Comparison of ENCODE assay signal across 13 mouse cellular contexts in the genomic region with DNA sequence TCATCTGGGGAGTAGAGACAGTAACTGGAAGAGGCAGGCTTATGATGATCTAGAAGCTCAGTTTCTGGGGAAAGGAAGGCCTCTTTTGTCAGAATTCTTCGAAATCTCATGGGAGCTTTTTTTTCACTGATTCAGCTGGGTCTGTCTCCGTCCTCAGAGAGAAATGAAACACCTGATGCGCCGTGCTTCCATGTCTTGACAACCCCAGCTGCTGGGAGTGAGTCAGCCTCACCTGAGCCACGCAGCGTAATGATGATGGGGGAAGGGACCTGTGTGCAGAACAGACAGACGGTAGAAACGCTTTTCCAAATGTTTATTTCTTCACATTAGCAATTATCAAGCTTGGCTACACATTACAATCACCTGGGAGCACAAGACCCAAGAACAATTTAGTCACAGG. TPM values are rescaled to one million over a fixed set of nuclear protein-coding genes. Genes with fewer than 3 reads are reported as not detected.
DNase-seq lines count a peak whose midpoint lies in the region; ATAC-seq and TF ChIP-seq lines count a peak whose summit lies in the region.
"Had no signal": no experiment of that assay in that cellular context is flagged by ENCODE, and none has a peak within 500 bp of the region (broad histone marks: within the 10 kb centered on the region; RNA-seq: fewer than 3 reads in every experiment).

No protein-coding gene starts in this region.

- H3K4me2 ChIP-seq in kidney, embryonic 16.5 days (replicated peaks; ENCODE audit: low read depth, low read length), result no peak overlapping the region
- peak overlapping the region; percentile 34; the same call in 1 of the 2 replicates for H3K4me2 ChIP-seq in CH12.LX (ENCODE audit: insufficient read depth, low read depth, poor library complexity, severe bottlenecking)
- H3K4me2 ChIP-seq in intestine, embryonic 15.5 days (replicated peaks), result peak overlapping the region; percentile 17; the same call in 1 of the 2 replicates
- H3K4me2 ChIP-seq: limb, embryonic 13.5 days had no signal

- no peaks in the 10 kb centered on the region for H3K36me3 ChIP-seq in heart, embryonic 10.5 days
- H3K36me3 ChIP-seq in kidney, embryonic 16.5 days (ENCODE audit: insufficient read depth, low read length), result no peaks in the 10 kb centered on the region
- H3K36me3 ChIP-seq in CH12.LX (replicated peaks in 1 of 2; ENCODE audit: control insufficient read depth in 1 of 2, insufficient read depth in 1 of 2, low read length in 1 of 2), result no peaks in the 10 kb centered on the region
- H3K36me3 ChIP-seq in intestine, embryonic 15.5 days, result no peaks in the 10 kb centered on the region
- H3K36me3 ChIP-seq: limb, embryonic 13.5 days had no signal

- intact Hi-C loops in heart, postnatal 25 days (cut with DNase I), result no loop called here
- intact Hi-C loops in left cerebral cortex, postnatal 25 days (cut with DNase I), result no loop called here

- dilution Hi-C loops in CH12.LX (cut with MboI; ENCODE audit: extremely low pct_ligation_motif_present, extremely low pct_unique_long_range_greater_than_20kb, low sequenced_read_pairs), result no loop called here

- WGBS in heart, embryonic 10.5 days, result 71% methylated on average over 8 of the region's 8 CpGs
- WGBS in kidney, embryonic 16.5 days, result 58% methylated on average over 8 of the region's 8 CpGs
- 46% methylated on average over 8 of the region's 8 CpGs for WGBS in intestine, embryonic 15.5 days

- TF ChIP-seq RAD21 in CH12.LX (IDR thresholded peaks at IDR 0.05; ENCODE audit: low read depth, low read length), result no peak; the same call in 1 of the 2 replicates

- H3K4me3 ChIP-seq in heart, embryonic 10.5 days, result no peak overlapping the region
- no peak overlapping the region for H3K4me3 ChIP-seq in kidney, embryonic 16.5 days (ENCODE audit: low read length)
- no peak overlapping the region for H3K4me3 ChIP-seq in CH12.LX (replicated peaks in 1 of 3; ENCODE audit: low read depth in 2 of 3, low read length in 2 of 3, poor library complexity in 1 of 3)
- H3K4me3 ChIP-seq in intestine, embryonic 15.5 days (replicated peaks), result no peak overlapping the region
- H3K4me3 ChIP-seq: limb, embryonic 13.5 days; myocyte had no signal

- H3K27ac ChIP-seq in heart, embryonic 10.5 days, result peak overlapping the region; percentile 69
- peak overlapping the region; percentile 55; the same call in 1 of the 2 replicates for H3K27ac ChIP-seq in kidney, embryonic 16.5 days (ENCODE audit: low read length)
- no peak overlapping the region for H3K27ac ChIP-seq in CH12.LX (ENCODE audit: insufficient read depth, low read depth)
- 0 out of 2 replicates have a peak overlapping the region, but pooled peaks have one; percentile 40 for H3K27ac ChIP-seq in intestine, embryonic 15.5 days
- H3K27ac ChIP-seq: limb, embryonic 13.5 days had no signal

- DNase-seq in heart, embryonic 10.5 days (ENCODE audit: low spot score), result no peak
- DNase-seq in heart, postnatal 25 days (ENCODE audit: low spot score), result no peak
- DNase-seq in kidney, postnatal 14 days, result no peak
- DNase-seq in CH12.LX (ENCODE audit: extremely low read depth), result peak; percentile 51
- DNase-seq in gastrocnemius, adult 8-10 months (ENCODE audit: low spot score in 2 of 2), result no peak
- no peak for DNase-seq in left cerebral cortex, postnatal 25 days (ENCODE audit: low spot score in 2 of 2)
- DNase-seq: cerebellum, postnatal 25 days; spleen, adult 18-20 months had no signal

- peaks cover 41% of the 10 kb centered on the region for H3K4me1 ChIP-seq in heart, embryonic 10.5 days
- peaks cover 15% of the 10 kb centered on the region for H3K4me1 ChIP-seq in kidney, embryonic 16.5 days (ENCODE audit: insufficient read depth, low read length)
- H3K4me1 ChIP-seq in CH12.LX (ENCODE audit: control insufficient read depth in 1 of 2, insufficient read depth in 2 of 2), result peaks cover 15 to 33% of the 10 kb centered on the region in 2 experiments
- peaks cover 9% of the 10 kb centered on the region; the same call in 1 of the 2 replicates for H3K4me1 ChIP-seq in intestine, embryonic 15.5 days (replicated peaks)

- no peaks in the 10 kb centered on the region for H3K9me3 ChIP-seq in heart, embryonic 10.5 days
- no peaks in the 10 kb centered on the region for H3K9me3 ChIP-seq in kidney, embryonic 16.5 days (ENCODE audit: low read length)
- no peaks in the 10 kb centered on the region for H3K9me3 ChIP-seq in CH12.LX (replicated peaks; ENCODE audit: low read length)
- no peaks in the 10 kb centered on the region for H3K9me3 ChIP-seq in intestine, embryonic 15.5 days
- H3K9me3 ChIP-seq: limb, embryonic 13.5 days had no signal

- TF ChIP-seq EP300 in CH12.LX (IDR thresholded peaks at IDR 0.05; ENCODE audit: low read length), result peak; percentile 65

- TF ChIP-seq CTCF in CH12.LX (conservative IDR thresholded peaks at IDR 0.05 in 1 of 2, IDR thresholded peaks at IDR 0.05 in 1 of 2; ENCODE audit: low read depth in 2 of 2, low read length in 2 of 2), result no peak

- in situ Hi-C loops in CH12.LX (cut with MboI; ENCODE audit: low pct_ligation_motif_present, low pct_unique_long_range_greater_than_20kb, low sequenced_read_pairs), result no loop called here

- no peaks in the 10 kb centered on the region for H3K79me2 ChIP-seq in CH12.LX (replicated peaks; ENCODE audit: control insufficient read depth, extremely low read depth, insufficient read depth, poor library complexity, severe bottlenecking)

- TF ChIP-seq POLR2A in CH12.LX (IDR thresholded peaks at IDR 0.05; ENCODE audit: low read depth, low read length), result no peak

- H3K9ac ChIP-seq in kidney, embryonic 16.5 days (replicated peaks; ENCODE audit: low read length), result no peak overlapping the region
- H3K9ac ChIP-seq in CH12.LX (ENCODE audit: insufficient read depth, low read depth), result peak overlapping the region; percentile 30; the same call in 1 of the 2 replicates
- no peak overlapping the region for H3K9ac ChIP-seq in intestine, embryonic 15.5 days
- H3K9ac ChIP-seq: limb, embryonic 13.5 days had no signal

- no peaks in the 10 kb centered on the region for H3K27me3 ChIP-seq in heart, embryonic 10.5 days (ENCODE audit: insufficient read depth, poor library complexity, severe bottlenecking)
- no peaks in the 10 kb centered on the region for H3K27me3 ChIP-seq in kidney, embryonic 16.5 days (ENCODE audit: insufficient read depth, low read length)
- no peaks in the 10 kb centered on the region for H3K27me3 ChIP-seq in CH12.LX (replicated peaks)
- no peaks in the 10 kb centered on the region for H3K27me3 ChIP-seq in intestine, embryonic 15.5 days (replicated peaks)
- H3K27me3 ChIP-seq: limb, embryonic 13.5 days; Patski had no signal

- no peak for ATAC-seq in kidney, embryonic 16.5 days (ENCODE audit: low FRiP score, low TSS enrichment)
- no peak for ATAC-seq in intestine, embryonic 15.5 days

TF ChIP-seq in CH12.LX, 34 proteins besides CTCF, POLR2A, EP300 and RAD21 (continues in another document):
- TF ChIP-seq SIN3A (IDR thresholded peaks at IDR 0.05; ENCODE audit: low read length) (peak; percentile 71; the same call in 1 of the 2 replicates), UBTF (IDR thresholded peaks at IDR 0.05; ENCODE audit: low read depth, low read length) (no peak), JUND (conservative IDR thresholded peaks at IDR 0.05; ENCODE audit: low read depth, low read length) (peak; percentile 49), USF1 (IDR thresholded peaks at IDR 0.05; ENCODE audit: low read depth, low read length) (no peak), KAT2A (IDR thresholded peaks at IDR 0.05; ENCODE audit: insufficient replicate concordance, low read length) (no peak), RCOR1 (conservative IDR thresholded peaks at IDR 0.05; ENCODE audit: low read depth, low read length) (no peak), ZNF384 (IDR thresholded peaks at IDR 0.05; ENCODE audit: low read depth, low read length) (peak; percentile 95), GABPA (IDR thresholded peaks at IDR 0.05; ENCODE audit: insufficient replicate concordance, low read depth, low read length) (no peak), USF2 (conservative IDR thresholded peaks at IDR 0.05; ENCODE audit: low read depth, low read length) (no peak), ETS1 (conservative IDR thresholded peaks at IDR 0.05; ENCODE audit: low read depth, low read length) (peak; percentile 99), JUN (IDR thresholded peaks at IDR 0.05; ENCODE audit: insufficient read depth, low read depth, low read length) (peak; percentile 48; the same call in 1 of the 2 replicates), IRF4 (IDR thresholded peaks at IDR 0.05; ENCODE audit: low read depth, low read length) (peak; percentile 57; the same call in 1 of the 2 replicates), MAZ (IDR thresholded peaks at IDR 0.05; ENCODE audit: low read depth, low read length) (peak; percentile 35; the same call in 1 of the 2 replicates), ZC3H11A (IDR thresholded peaks at IDR 0.05; ENCODE audit: low read depth, low read length) (no peak), ZKSCAN1 (IDR thresholded peaks at IDR 0.05; ENCODE audit: borderline replicate concordance, low read depth, low read length) (no peak), MAX (IDR thresholded peaks at IDR 0.05; ENCODE audit: low read length) (no peak), MYC (IDR thresholded peaks at IDR 0.05; ENCODE audit: low read depth, low read length) (no peak), MXI1 (IDR thresholded peaks at IDR 0.05; ENCODE audit: low read depth, low read length) (peak; percentile 23; the same call in 1 of the 2 replicates), BHLHE40 (IDR thresholded peaks at IDR 0.05; ENCODE audit: low read depth, low read length) (peak; percentile 91), TCF12 (IDR thresholded peaks at IDR 0.05; ENCODE audit: low read depth, low read length) (peak; percentile 77), TBP (conservative IDR thresholded peaks at IDR 0.05; ENCODE audit: low read depth, low read length) (0 out of 2 replicates have a peak, but pooled peaks have one; percentile 26), MEF2A (IDR thresholded peaks at IDR 0.05; ENCODE audit: borderline replicate concordance, low read depth, low read length) (0 out of 2 replicates have a peak, but pooled peaks have one; percentile 13), CHD2 (IDR thresholded peaks at IDR 0.05; ENCODE audit: low read length) (peak; percentile 67), MAFK (IDR thresholded peaks at IDR 0.05; ENCODE audit: insufficient replicate concordance, low read length) (peak; percentile 43; the same call in 1 of the 2 replicates)

RNA-seq across cellular contexts. Expression of a gene that starts 31.6 kb away (rescaled TPM):
- 18.8 and 21.5 TPM in 2 replicates for polyA plus RNA-seq in heart, embryonic 10.5 days (2016; fragmentation: Nextera tagmentation; extraction: Ambion mirVana)
- 10 to 100 TPM; 33.6 to 37.4 TPM for total RNA-seq in heart, postnatal 25 days (2021)
- 26.0 and 29.3 TPM in 2 replicates for polyA plus RNA-seq in kidney, embryonic 16.5 days (2015; fragmentation: Nextera tagmentation; extraction: Ambion mirVana)
- total RNA-seq in CH12.LX (2012; rRNA removed) (32.7 and 37.8 TPM in 2 replicates), CH12.LX (2014; rRNA removed) (51.0 and 52.0 TPM in 2 replicates)
- polyA plus RNA-seq in CH12.LX (2012; ENCODE audit: insufficient read length, low read depth), result 33.7 and 48.7 TPM in 2 replicates
- polyA plus RNA-seq in intestine, embryonic 15.5 days (2015; fragmentation: Nextera tagmentation; extraction: Ambion mirVana), result 13.2 and 14.3 TPM in 2 replicates
- total RNA-seq in gastrocnemius, adult 8-10 months (2022), result 10 to 100 TPM; 11.6 to 16.8 (median 13.5) TPM
- 10 to 100 TPM; 13.7 to 15.2 TPM for total RNA-seq in left cerebral cortex, postnatal 25 days (2021)
